Mouse (Mus musculus) neutrophil, adult 5-6 weeks (primary cell): ENCODE results near the gene Arrb1. TPM values are rescaled to one million over a fixed set of nuclear protein-coding genes. Genes with fewer than 3 reads are reported as not detected.
A peak's percentile ranks its signal among the peaks of the same experiment; 100 is the strongest.
"Not testable (repeated sequence)": the region's sequence is repeated elsewhere in the genome, so short reads cannot be mapped to it uniquely, and the experiment has no call there.

ENCODE experiments used
- ATAC-seq: fragments of 151-379, 151-347 bp; 2 replicates; pipeline ENCODE4 v1.8.0; 2017; ENCODE audit warnings: mild to moderate bottlenecking, moderate TSS enrichment; ENCODE audit not compliant: insufficient number of reproducible peaks, poor library complexity, low FRiP score, severe bottlenecking; ENCODE audit errors: extremely low read depth
- total RNA-seq: library from RNA; stranded (forward); fragments of 200-1000 nt; gene quantifications from 2 replicates; pipeline ENCODE4 v1.2.3, GENCODE M21; 2017

Arrb1 gene
- 81.8 and 95.2 TPM in 2 replicates for total RNA-seq

DNA sequence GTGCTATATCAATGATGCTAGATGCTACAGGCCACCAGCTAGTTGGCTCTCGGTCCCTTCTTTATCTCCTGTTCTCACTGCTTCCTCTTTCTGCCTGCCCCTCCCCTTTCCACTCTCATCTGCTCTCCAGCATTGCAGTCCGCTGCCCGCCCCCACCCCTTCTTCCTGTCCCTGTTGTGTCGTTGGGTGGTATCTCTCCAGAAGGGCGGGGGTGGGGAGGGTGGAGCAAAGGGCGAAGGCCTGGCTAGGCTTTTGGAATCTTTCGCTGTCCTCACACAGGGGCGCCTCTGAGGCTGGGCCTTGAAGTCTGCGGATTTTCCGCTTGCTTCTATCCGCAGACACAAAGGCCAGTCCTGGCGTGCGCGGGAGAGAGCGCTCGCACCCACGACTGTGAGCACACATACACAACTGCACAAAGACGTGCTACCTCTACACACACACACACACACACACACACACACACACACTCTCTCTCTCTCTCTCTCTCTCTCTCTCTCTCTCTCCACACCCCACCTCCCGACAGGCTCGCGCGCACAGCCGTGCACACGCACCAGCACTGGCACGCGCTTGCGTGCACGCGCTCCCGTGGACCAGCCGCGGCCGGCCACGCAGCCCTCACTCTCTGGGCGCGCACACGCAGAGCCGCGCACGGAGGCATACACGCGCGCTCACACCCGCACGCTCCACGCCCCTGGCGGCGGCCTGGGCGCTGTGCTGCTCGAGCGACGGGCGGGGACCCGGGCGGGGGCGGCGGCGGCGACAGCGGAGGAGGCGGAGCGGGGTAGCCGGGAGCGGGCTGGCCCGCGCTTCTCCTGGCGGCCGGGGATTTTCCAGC, at the start of gene Arrb1:
Gene Arrb1 (plus strand): TSS at position 566 of the 835 bp plus-strand sequence.
- ATAC-seq = peak; percentile 58

DNA sequence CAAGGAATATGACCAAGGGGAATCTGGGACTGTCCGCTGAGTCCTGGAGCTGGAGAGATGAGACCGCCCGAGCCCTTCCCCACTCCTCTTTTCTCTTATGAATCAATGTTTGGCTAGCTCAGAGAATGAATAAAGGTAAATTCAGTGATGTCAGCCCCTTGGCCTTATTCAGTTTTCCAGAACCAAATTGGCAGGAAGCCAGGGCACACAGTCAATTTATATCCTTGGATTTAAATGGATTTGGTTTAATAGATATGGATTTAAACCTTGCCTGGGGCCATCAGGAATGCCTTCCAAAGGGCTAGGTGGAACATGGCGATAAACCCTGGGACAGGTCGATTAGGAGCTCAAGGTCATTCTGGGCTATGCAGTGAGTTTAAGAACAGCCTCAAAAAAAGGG, 45.6 kb upstream of the Arrb1 start:
- ATAC-seq = no peak

DNA sequence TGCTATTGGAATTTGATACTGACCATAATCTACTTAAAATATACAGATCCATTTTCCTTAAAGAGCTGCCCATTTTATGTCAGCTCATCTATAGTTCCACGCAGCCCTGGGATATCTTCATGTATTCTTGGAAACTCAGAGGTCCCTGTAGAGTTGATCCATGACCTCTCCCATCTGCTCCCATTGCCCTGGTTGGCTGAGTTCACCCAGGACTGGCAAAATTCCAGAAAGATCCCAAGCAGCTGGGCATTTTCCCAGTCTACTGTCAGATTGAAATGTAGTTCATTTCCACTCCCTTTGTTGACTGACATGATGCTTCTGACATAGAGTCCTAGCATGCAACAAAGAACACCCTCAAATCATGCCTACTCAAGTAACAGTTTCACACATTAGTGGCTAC, 36.1 kb upstream of the Arrb1 start:
- ATAC-seq = no peak

DNA sequence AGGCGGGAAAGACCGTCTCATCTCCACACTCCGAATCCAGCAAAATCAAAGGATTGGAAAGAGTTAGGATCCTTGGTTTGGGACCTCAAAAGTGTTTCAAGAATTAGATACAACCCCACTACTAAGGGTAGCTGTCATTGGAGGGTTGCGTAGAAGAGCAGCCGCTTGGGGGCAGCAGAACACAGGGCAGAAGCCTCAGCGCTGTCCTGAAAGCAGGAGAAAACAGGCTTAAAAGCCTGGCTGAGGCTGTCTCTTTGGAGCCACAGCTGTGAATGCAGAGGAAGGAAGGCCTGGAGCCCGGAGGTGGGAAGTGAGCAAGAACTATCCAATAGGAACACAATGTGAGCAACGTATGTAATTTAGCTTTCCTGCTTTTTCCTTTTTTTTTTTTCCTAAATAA, 35.1 kb upstream of the Arrb1 start:
- ATAC-seq = peak; percentile 88

GRCm38 (mm10) chr7:99500655-99501054, 34.6 kb upstream of the Arrb1 start:
- ATAC-seq = no peak

GRCm38 (mm10) chr7:99501148-99501547, 34.1 kb upstream of the Arrb1 start:
- ATAC-seq = no peak

- no peak for ATAC-seq
Measured at GRCm38 (mm10) chr7:99504556-99504955, 30.7 kb upstream of the Arrb1 start.

- not testable (repeated sequence) for ATAC-seq
Measured at GRCm38 (mm10) chr7:99508187-99508586, 27.1 kb upstream of the Arrb1 start.

DNA sequence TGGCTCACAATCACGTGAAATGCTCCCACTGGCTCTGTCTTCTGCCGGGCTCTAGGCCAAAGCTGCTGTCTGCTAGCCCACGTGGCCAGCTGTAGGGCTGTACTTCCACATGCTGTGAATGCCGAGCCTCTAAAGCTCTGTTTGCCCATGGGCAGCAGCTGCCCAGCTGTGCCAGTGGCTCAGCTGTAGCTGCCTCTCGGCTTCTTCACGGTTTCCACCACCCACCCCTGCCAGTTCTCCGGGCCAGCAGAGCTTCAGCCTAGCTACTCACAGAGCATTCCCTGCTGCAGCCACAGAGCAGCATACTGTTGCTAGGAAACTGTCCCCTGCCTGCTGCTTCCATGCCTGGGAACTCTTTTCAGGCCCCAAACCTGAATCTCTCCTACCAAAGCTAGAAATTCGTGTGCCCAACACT, 25.2 kb upstream of the Arrb1 start:
- no peak for ATAC-seq

DNA sequence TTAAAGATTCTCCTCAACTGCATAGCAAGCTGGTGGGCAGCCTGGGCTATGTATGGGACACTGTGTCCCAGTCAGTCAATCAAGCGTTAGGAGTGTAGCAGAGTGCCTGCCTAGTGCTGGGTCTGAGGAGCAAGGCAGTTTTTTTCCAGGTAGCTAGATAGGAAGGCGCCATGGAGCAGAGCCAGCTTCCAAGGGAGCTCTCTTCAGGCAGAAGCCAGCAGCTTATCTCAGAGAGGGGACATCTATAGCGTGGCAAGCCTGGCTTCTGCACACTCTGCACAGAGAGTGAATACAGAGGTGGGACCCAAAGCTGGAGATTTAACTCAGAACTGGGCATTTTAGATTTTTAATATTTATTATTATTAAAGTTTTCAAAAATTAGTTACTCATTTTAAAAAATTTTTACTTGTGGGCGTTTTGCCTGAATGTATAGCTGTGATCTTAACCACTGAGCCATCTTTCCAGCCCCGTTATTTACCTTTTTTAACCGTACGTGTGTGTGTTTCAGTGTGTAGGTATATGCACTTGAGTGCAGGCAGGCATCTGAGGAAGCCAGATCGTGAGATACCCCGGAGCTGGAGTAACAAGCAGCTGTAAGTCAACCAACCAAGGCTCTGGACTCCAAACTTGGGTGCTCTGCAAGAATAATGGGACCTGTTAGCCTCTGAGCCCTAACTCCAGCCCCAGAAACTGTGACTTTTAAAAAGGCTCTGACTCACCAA, 19.0 kb upstream of the Arrb1 start:
- ATAC-seq = no peak

DNA sequence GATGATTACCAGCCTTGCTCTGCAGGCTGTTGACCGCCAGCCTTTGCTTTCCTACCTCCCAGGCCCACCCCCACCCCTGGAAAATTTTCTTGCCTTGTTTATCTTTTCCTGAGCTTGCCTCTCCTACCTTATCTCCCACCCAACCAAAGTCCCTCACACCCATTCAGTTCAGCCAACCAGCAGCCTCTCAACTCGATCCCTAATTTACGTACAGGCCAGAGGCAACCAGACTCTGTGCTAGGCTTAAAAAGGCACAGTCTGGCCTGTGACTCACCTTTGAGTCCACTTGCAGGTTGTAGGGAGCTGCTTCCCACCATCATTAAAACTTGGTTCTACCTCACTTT, 18.5 kb upstream of the Arrb1 start:
- no peak for ATAC-seq

- ATAC-seq = no peak
Measured at GRCm38 (mm10) chr7:99518954-99519644, 16.2 kb upstream of the Arrb1 start.

- no peak for ATAC-seq
Measured at GRCm38 (mm10) chr7:99523121-99523520, 12.1 kb upstream of the Arrb1 start.

- ATAC-seq = no peak
Measured at GRCm38 (mm10) chr7:99523837-99524236, 11.4 kb upstream of the Arrb1 start.

- ATAC-seq = no peak
Measured at GRCm38 (mm10) chr7:99528547-99528946, 6.7 kb upstream of the Arrb1 start.

DNA sequence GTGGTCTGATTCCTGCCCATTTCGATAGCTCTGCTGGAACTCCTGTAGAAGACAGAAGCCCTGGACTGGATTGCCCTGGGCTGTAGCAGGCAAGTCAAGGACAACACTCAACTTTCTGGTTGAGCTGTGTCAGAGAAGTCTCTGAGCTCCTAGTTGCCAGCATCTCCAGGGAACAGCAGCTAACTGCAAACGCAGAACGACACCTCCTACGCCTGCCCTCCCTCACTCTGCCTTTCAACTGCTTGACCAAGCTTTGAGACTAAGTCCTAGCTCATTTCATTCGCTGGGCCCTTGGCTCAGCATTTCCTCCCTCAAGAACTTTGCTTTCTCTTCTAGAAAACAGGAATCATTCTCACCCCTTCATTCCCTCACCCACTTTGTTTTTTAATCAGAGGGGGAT, 5.9 kb upstream of the Arrb1 start:
- ATAC-seq = no peak

DNA sequence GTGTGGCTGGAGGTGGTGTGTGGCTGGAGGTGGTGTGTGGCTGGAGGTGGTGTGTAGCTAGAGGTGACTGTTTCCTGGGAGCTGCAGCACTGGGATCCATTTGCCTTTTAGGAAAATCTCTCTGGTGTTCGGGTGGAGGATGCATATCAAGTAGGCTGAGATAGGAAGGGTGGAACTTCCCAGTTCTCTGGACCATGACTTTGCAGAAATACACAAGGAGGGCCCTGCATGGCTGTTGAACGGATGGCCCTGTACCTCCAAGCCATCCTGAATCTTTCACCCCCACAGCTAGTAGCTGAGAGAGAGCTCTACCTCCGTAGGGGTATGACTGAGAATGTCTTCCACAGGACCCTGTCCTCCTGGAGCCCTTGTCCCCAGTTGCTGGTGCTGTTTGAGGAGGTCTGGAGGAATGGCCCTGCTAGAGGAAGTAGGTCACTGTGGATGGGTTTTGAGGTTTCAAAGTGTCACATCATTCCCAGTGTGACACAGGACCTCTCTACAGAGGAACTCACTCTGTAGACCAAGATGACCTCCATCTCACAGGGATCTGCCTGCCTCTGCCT, 3.8 kb upstream of the Arrb1 start:
- ATAC-seq = no peak

DNA sequence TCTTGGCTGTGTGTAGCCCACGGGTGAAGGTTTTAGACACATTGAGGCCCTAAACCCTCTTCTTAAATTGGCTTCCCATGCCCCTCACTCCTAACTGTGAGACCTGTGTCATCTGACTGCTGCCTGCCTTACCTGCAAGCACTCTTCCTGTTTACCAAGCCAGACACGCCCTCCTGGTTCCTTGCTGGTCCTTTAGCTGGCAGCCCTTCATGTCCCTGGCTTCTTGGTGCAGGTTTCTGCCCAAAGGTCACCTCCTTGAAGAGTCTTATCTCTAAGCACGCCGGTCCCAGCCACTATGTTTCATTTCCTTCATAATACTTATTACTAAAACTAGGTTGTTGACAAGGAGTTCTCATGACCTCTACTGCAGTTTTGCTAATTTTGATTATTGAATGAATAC, 2.7 kb upstream of the Arrb1 start:
- ATAC-seq = no peak

DNA sequence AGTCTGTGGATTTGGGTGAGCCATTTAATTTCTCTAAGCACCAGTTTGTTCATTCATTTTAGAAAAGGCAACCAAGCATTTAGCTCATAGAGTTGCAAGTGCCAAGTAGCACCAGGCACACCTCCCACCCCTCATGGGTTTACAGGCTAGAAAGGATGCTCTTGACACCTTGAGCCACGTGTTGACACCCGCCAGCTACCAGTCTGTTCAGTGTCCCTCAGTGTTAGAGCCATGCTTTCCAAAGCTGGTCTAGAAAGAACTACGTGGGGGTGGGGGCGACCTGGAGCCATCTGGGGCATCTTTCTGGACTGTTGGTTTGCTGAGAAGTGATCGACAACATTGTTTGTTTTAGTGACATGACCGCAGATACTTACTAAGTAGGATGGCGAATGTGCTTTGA, 1.7 kb upstream of the Arrb1 start:
- no peak for ATAC-seq

- ATAC-seq = no peak
Measured at GRCm38 (mm10) chr7:99534501-99534900, 765 bp upstream of the Arrb1 start.
